Mouse (Mus musculus): Measurements from ENCODE around the gene Cx3cr1. TPM values are rescaled to one million over a fixed set of nuclear protein-coding genes. Genes with fewer than 3 reads are reported as not detected.
A peak's percentile ranks its signal among the peaks of the same experiment; 100 is the strongest.

Cx3cr1 gene
- polyA plus RNA-seq, 1 experiment from 2014 or later, result 9.8 TPM

GRCm38 (mm10) chr9:120079901-120080300, 10.2 kb upstream of the Cx3cr1 start:
- 74% methylated on average over 7 of the region's 7 CpGs for WGBS
- Histone ChIP-seq H3K4me3 (ENCODE audit: low read depth, low read length) (no peak overlapping the region), H3K4me1 (ENCODE audit: control insufficient read depth, insufficient read depth, low read length) (no peaks in the 10 kb centered on the region), H3K4me2 (ENCODE audit: low read depth, low read length) (no peak overlapping the region), H3K9me3 (ENCODE audit: control insufficient read depth, low read length) (no peaks in the 10 kb centered on the region), H3K27me3 (replicated peaks; ENCODE audit: control insufficient read depth, insufficient read depth, low read length) (no peaks in the 10 kb centered on the region), H3K9ac (ENCODE audit: low read depth, low read length) (no peak overlapping the region), H3K27ac (replicated peaks; ENCODE audit: low read depth, low read length) (no peak overlapping the region), H3K36me3 (ENCODE audit: control insufficient read depth, insufficient read depth, low read length) (no peaks in the 10 kb centered on the region)
- no peak for DNase-seq (ENCODE audit: low spot score)
- no peak for ATAC-seq (ENCODE audit: low read depth)

GRCm38 (mm10) chr9:120078241-120078640, 8.6 kb upstream of the Cx3cr1 start:
- no peak overlapping the region for H3K27ac ChIP-seq (replicated peaks; ENCODE audit: low read depth, low read length)
- no peaks in the 10 kb centered on the region for H3K9me3 ChIP-seq (ENCODE audit: control insufficient read depth, low read length)
- no peak overlapping the region for H3K4me3 ChIP-seq (ENCODE audit: low read depth, low read length)
- DNase-seq (ENCODE audit: low spot score) (no peak), ATAC-seq (ENCODE audit: low read depth) (no peak)
- WGBS, result 70% methylated on average over 3 of the region's 3 CpGs
- H3K9ac ChIP-seq (ENCODE audit: low read depth, low read length), result no peak overlapping the region
- H3K4me2 ChIP-seq (ENCODE audit: low read depth, low read length), result no peak overlapping the region
- no peaks in the 10 kb centered on the region for H3K4me1 ChIP-seq (ENCODE audit: control insufficient read depth, insufficient read depth, low read length)
- no peaks in the 10 kb centered on the region for H3K27me3 ChIP-seq (replicated peaks; ENCODE audit: control insufficient read depth, insufficient read depth, low read length)
- no peaks in the 10 kb centered on the region for H3K36me3 ChIP-seq (ENCODE audit: control insufficient read depth, insufficient read depth, low read length)

- no peak for DNase-seq (ENCODE audit: low spot score)
- Histone ChIP-seq H3K4me1 (ENCODE audit: control insufficient read depth, insufficient read depth, low read length) (no peaks in the 10 kb centered on the region), H3K4me2 (ENCODE audit: low read depth, low read length) (no peak overlapping the region), H3K9me3 (ENCODE audit: control insufficient read depth, low read length) (no peaks in the 10 kb centered on the region), H3K4me3 (ENCODE audit: low read depth, low read length) (no peak overlapping the region), H3K9ac (ENCODE audit: low read depth, low read length) (no peak overlapping the region), H3K36me3 (ENCODE audit: control insufficient read depth, insufficient read depth, low read length) (no peaks in the 10 kb centered on the region), H3K27ac (replicated peaks; ENCODE audit: low read depth, low read length) (no peak overlapping the region), H3K27me3 (replicated peaks; ENCODE audit: control insufficient read depth, insufficient read depth, low read length) (no peaks in the 10 kb centered on the region)
- ATAC-seq (ENCODE audit: low read depth), result no peak
- 81% methylated on average over 7 of the region's 7 CpGs for WGBS
These were observed 4.8 kb upstream of the Cx3cr1 start for GRCm38 (mm10) chr9:120074516-120074915.

DNA sequence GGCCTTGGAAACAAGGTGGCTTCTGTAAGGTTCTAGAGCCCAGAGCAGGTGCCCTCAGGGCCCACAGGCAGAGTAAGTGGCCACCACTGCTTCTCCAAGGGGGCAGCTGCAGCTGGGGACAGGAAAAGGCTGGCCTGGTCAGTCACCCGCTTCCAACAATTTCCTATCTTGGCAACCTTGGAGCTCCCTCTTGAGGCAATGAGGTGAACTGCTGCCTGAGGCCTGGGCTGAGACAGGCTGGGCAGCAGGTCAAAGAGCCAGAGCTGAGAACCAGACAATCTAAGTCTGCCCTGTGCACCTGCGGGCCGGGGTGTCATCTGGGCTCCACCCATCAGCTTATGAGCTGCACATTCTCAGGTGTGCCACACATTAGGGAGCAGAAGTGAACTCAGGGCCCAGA, 3.5 kb upstream of the Cx3cr1 start:
- 12% methylated on average over 3 of the region's 3 CpGs for WGBS
- peak; percentile 50; the same call in 1 of the 2 replicates for ATAC-seq (ENCODE audit: low read depth)
- H3K4me1 ChIP-seq (ENCODE audit: control insufficient read depth, insufficient read depth, low read length), result no peaks in the 10 kb centered on the region

DNA sequence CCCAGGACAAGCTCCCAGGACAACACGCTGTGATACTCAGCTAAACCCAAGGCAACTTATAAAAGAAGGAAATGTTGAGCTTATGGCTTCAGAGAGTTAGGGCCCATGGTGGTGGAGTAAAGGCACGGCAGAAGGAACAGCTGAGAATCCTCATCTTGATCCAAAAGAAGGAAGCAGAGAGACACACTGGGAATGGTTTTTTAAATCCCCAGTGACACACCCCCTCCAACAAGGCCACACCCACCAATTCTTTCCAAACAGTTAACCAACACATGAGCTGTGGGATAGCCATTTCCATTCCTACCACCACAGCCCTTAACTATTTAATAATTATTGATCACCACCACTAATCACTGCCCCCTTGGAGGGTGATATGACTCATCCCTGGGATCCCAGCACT, 1.6 kb upstream of the Cx3cr1 start:
- no peaks in the 10 kb centered on the region for H3K27me3 ChIP-seq (replicated peaks; ENCODE audit: control insufficient read depth, insufficient read depth, low read length)
- no peak overlapping the region for H3K27ac ChIP-seq (replicated peaks; ENCODE audit: low read depth, low read length)
- WGBS, result 64% methylated on average over 2 of the region's 2 CpGs
- H3K36me3 ChIP-seq (ENCODE audit: control insufficient read depth, insufficient read depth, low read length), result no peaks in the 10 kb centered on the region
- no peak overlapping the region for H3K4me3 ChIP-seq (ENCODE audit: low read depth, low read length)
- ATAC-seq (ENCODE audit: low read depth) (no peak), DNase-seq (ENCODE audit: low spot score) (no peak)
- H3K9ac ChIP-seq (ENCODE audit: low read depth, low read length), result no peak overlapping the region
- no peak overlapping the region for H3K4me2 ChIP-seq (ENCODE audit: low read depth, low read length)
- no peaks in the 10 kb centered on the region for H3K9me3 ChIP-seq (ENCODE audit: control insufficient read depth, low read length)
- H3K4me1 ChIP-seq (ENCODE audit: control insufficient read depth, insufficient read depth, low read length), result no peaks in the 10 kb centered on the region

More for the DNA sequence above, 3.5 kb upstream of the Cx3cr1 start:
- no peaks in the 10 kb centered on the region for H3K27me3 ChIP-seq (replicated peaks; ENCODE audit: control insufficient read depth, insufficient read depth, low read length)
- H3K4me2 ChIP-seq (ENCODE audit: low read depth, low read length), result no peak overlapping the region
- 0 out of 2 replicates have a peak overlapping the region, but pooled peaks have one; percentile 8 for H3K9ac ChIP-seq (ENCODE audit: low read depth, low read length)
- H3K4me3 ChIP-seq (ENCODE audit: low read depth, low read length), result no peak overlapping the region
- H3K9me3 ChIP-seq (ENCODE audit: control insufficient read depth, low read length), result no peaks in the 10 kb centered on the region
- DNase-seq (ENCODE audit: low spot score), result peak; percentile 66
- H3K36me3 ChIP-seq (ENCODE audit: control insufficient read depth, insufficient read depth, low read length), result no peaks in the 10 kb centered on the region
- no peak overlapping the region for H3K27ac ChIP-seq (replicated peaks; ENCODE audit: low read depth, low read length)

GRCm38 (mm10) chr9:120068047-120068446, 1.6 kb downstream of the Cx3cr1 start:
- Histone ChIP-seq H3K9ac (ENCODE audit: low read depth, low read length) (no peak overlapping the region), H3K4me3 (ENCODE audit: low read depth, low read length) (no peak overlapping the region), H3K36me3 (ENCODE audit: control insufficient read depth, insufficient read depth, low read length) (no peaks in the 10 kb centered on the region), H3K4me1 (ENCODE audit: control insufficient read depth, insufficient read depth, low read length) (no peaks in the 10 kb centered on the region), H3K9me3 (ENCODE audit: control insufficient read depth, low read length) (no peaks in the 10 kb centered on the region), H3K27ac (replicated peaks; ENCODE audit: low read depth, low read length) (no peak overlapping the region), H3K27me3 (replicated peaks; ENCODE audit: control insufficient read depth, insufficient read depth, low read length) (no peaks in the 10 kb centered on the region), H3K4me2 (ENCODE audit: low read depth, low read length) (no peak overlapping the region)
- no peak for ATAC-seq (ENCODE audit: low read depth)
- no peak for DNase-seq (ENCODE audit: low spot score)
- WGBS, result 54% methylated on average over 10 of the region's 10 CpGs

DNA sequence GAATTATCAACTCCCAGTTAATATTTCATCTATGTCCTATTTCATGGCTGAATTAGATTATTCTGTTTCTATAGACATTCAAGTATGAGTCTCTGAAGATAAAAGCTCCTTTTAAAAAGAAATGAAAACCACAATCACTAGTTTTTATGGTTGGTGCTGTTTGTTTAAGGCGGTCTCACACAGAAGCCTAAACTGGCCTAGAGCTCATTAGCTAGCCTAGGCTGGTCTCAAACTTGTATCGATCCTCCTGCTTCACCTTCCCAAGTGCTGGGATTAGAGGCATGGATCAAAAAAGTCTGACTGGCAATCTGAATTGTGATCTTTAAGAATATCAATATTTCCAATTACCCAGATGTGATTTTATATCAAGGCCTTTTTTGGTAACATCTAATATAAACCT, 2.1 kb downstream of the Cx3cr1 start:
- ATAC-seq (ENCODE audit: low read depth), result no peak
- Histone ChIP-seq H3K27me3 (replicated peaks; ENCODE audit: control insufficient read depth, insufficient read depth, low read length) (no peaks in the 10 kb centered on the region), H3K4me2 (ENCODE audit: low read depth, low read length) (no peak overlapping the region), H3K9ac (ENCODE audit: low read depth, low read length) (no peak overlapping the region), H3K27ac (replicated peaks; ENCODE audit: low read depth, low read length) (no peak overlapping the region), H3K36me3 (ENCODE audit: control insufficient read depth, insufficient read depth, low read length) (no peaks in the 10 kb centered on the region), H3K4me3 (ENCODE audit: low read depth, low read length) (no peak overlapping the region), H3K9me3 (ENCODE audit: control insufficient read depth, low read length) (no peaks in the 10 kb centered on the region), H3K4me1 (ENCODE audit: control insufficient read depth, insufficient read depth, low read length) (no peaks in the 10 kb centered on the region)
- DNase-seq (ENCODE audit: low spot score), result no peak
- WGBS, result 81% methylated on average over 2 of the region's 2 CpGs

DNA sequence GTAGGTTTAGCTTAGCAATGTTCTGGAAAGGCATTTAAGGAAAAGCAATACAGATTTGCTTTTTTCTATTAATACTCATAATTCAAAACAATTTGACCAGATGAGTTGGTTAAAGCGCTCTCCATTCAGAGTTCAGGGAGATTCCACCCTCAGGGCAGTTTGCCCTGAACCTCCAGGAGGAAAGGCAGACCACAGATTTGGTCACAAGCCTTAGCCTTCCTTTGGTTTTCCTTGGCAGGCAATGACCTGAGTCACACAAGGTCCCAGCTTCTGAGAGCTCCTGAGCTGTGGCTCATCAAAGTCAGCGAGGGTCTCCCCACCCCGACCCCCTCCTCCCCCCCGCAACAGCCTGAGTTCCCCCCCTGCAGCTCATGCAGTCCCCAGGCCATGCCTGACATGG, 5.4 kb downstream of the Cx3cr1 start:
- 59% methylated on average over 4 of the region's 4 CpGs for WGBS
- Histone ChIP-seq H3K27ac (replicated peaks; ENCODE audit: low read depth, low read length) (no peak overlapping the region), H3K4me3 (ENCODE audit: low read depth, low read length) (no peak overlapping the region), H3K4me2 (ENCODE audit: low read depth, low read length) (no peak overlapping the region), H3K27me3 (replicated peaks; ENCODE audit: control insufficient read depth, insufficient read depth, low read length) (no peaks in the 10 kb centered on the region), H3K9ac (ENCODE audit: low read depth, low read length) (no peak overlapping the region), H3K9me3 (ENCODE audit: control insufficient read depth, low read length) (no peaks in the 10 kb centered on the region), H3K4me1 (ENCODE audit: control insufficient read depth, insufficient read depth, low read length) (no peaks in the 10 kb centered on the region), H3K36me3 (ENCODE audit: control insufficient read depth, insufficient read depth, low read length) (no peaks in the 10 kb centered on the region)
- no peak for DNase-seq (ENCODE audit: low spot score)
- no peak for ATAC-seq (ENCODE audit: low read depth)

DNA sequence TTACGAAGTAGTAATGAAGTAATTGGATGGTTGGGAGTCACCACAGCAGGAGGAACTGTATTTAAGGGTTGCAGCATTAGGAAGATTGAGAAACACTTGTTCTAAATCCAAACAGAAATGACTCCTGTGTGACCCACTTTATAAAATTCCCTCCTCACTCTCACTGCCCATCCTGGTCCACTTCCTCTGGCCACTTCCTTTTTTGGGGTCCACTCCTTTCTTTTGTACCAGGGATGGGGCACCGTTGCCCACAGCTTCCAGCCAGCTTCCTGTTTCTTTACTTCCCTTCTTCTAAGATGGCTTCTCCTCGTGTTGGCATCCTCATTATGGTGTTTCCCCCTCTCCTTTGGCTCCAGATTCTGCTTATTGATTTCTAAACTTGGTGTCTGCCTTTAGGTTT, 10.9 kb downstream of the Cx3cr1 start:
- Histone ChIP-seq H3K9me3 (ENCODE audit: control insufficient read depth, low read length) (no peaks in the 10 kb centered on the region), H3K36me3 (ENCODE audit: control insufficient read depth, insufficient read depth, low read length) (no peaks in the 10 kb centered on the region), H3K27me3 (replicated peaks; ENCODE audit: control insufficient read depth, insufficient read depth, low read length) (no peaks in the 10 kb centered on the region), H3K9ac (ENCODE audit: low read depth, low read length) (no peak overlapping the region), H3K4me2 (ENCODE audit: low read depth, low read length) (no peak overlapping the region), H3K4me3 (ENCODE audit: low read depth, low read length) (no peak overlapping the region), H3K4me1 (ENCODE audit: control insufficient read depth, insufficient read depth, low read length) (no peaks in the 10 kb centered on the region), H3K27ac (replicated peaks; ENCODE audit: low read depth, low read length) (no peak overlapping the region)
- ATAC-seq (ENCODE audit: low read depth) (no peak), DNase-seq (ENCODE audit: low spot score) (no peak)
- WGBS, result 70% methylated on average over 3 of the region's 3 CpGs
